Mouse (Mus musculus): Measurements from ENCODE around the gene Gtpbp6.
"Not testable (repeated sequence)": the region's sequence is repeated elsewhere in the genome, so short reads cannot be mapped to it uniquely, and the experiment has no call there.

Gene Gtpbp6

GRCm38 (mm10) chr5:110107581-110108304 is at the start of gene Gtpbp6:
TSS of gene Gtpbp6 (minus strand) at chr5:110108197.
- peak; percentile 96 for DNase-seq

- no peak for DNase-seq
These were observed 35.0 kb upstream of the Gtpbp6 start for GRCm38 (mm10) chr5:110143007-110143406.

GRCm38 (mm10) chr5:110142309-110142708 is 34.3 kb upstream of the Gtpbp6 start:
- DNase-seq, result peak; percentile 5

GRCm38 (mm10) chr5:110140424-110140823 is 32.4 kb upstream of the Gtpbp6 start:
- DNase-seq, result no peak

- DNase-seq, result no peak
These were observed 31.3 kb upstream of the Gtpbp6 start for GRCm38 (mm10) chr5:110139325-110139724.

GRCm38 (mm10) chr5:110137816-110138215 is 29.8 kb upstream of the Gtpbp6 start:
- no peak for DNase-seq

- DNase-seq, result no peak
These were observed 28.1 kb upstream of the Gtpbp6 start for GRCm38 (mm10) chr5:110136087-110136464.

GRCm38 (mm10) chr5:110135293-110136086 is 27.5 kb upstream of the Gtpbp6 start, which contains the start of gene Chfr:
TSS of gene Chfr (plus strand) at chr5:110135842.
- DNase-seq, result peak; percentile 99

DNA sequence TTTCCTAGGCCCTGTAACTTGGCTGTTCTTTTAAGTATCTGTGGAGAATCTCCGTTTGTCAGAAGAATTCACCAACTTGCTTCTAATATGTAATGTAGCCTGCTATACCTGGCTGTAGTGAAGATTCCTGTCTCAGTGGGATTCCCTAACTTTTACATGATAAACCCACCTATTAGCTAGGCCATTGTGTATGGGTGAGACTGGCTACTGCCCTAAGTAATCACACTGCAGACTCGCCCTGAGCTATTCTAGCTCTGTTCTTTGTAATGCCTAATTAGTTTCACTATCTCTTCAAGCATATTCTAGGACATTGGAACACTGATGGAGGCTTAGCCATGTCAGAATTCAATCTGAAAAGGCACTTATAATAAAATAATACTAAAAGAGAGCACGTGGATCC is 14.4 kb upstream of the Gtpbp6 start:
- DNase-seq, result not testable (repeated sequence)

- DNase-seq, result peak; percentile 91
These were observed 2.0 kb upstream of the Gtpbp6 start, which contains the start of gene Zfp605 for GRCm38 (mm10) chr5:110109991-110110441. TSS of gene Zfp605 (plus strand) at chr5:110110092.

- no peak for DNase-seq
These were observed 270 bp upstream of the Gtpbp6 start for GRCm38 (mm10) chr5:110108305-110108628.

- peak; percentile 55 for DNase-seq
These were observed 964 bp downstream of the Gtpbp6 start for GRCm38 (mm10) chr5:110106901-110107564.

DNA sequence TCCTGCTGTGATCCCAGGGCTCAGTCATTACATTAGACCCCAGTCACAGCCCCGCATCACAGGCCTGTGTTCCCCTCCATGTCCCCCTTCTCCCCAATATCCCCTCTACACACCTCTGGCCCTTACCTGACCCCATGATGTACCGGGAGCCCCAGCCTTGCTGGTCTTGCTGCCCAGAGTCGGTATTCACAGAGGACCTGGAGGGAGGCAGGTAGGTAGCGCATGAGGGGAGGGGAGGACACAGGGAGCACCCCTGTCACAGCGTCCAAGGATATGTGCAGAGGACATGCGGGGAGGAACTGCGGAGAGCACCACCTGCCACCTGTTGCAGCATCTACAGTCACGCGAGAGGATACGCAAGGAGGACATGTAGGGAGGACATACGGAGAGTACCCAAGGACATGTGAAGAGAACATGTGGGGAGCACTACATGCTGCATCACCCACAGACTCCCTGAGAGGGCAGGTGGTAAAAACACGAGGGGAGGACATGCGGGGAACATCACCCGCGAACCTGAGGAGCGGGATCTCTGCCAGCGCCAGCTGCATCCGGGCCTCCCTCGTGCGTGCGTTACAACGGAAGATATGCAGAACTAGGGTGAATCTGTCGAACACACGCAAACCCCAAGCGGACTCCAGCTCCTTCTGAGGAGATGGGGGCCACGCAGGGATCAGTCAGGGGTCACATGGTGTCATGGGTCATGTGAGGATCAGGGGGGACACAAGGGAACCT is 1.7 kb downstream of the Gtpbp6 start:
- DNase-seq, result no peak

DNA sequence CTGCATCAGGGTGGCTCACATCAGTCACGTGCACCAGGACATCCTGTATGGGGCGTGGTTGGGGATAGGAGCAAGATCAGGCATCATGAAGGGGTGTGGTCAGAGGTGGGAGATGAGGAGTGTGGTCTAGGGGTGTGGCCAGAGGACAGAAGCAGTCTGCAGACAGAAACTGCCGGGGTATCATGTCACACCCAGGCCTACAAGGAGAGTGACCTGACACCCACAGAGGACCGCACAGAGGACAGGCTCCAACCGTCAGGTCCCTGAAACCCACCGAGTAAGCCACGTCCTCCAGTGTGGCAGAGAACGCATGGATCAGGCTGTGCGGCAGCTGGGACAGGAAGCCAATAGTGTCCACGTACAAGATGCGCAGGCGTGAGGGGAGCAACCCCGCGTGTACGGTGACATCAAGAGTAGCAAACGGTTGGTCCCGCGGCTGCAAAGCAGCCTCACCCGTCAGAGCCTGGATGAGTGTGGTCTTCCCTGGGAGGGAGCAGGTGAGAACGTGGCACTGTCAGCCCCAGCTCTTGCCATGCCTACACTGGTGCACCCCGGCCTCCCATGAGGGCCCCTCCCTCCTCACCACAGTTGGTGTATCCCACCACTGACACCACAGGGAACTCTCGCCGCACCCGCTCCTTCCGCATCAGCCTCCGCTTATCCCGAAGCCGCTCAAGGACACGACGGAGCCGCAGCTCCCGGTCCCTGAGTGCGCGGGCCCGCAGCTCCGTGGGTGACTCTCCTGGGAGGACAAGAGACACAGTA is 3.2 kb downstream of the Gtpbp6 start:
- DNase-seq, result no peak

- no peak for DNase-seq
These were observed 3.9 kb downstream of the Gtpbp6 start for GRCm38 (mm10) chr5:110103901-110104615.

- DNase-seq, result no peak
These were observed 5.0 kb downstream of the Gtpbp6 start for GRCm38 (mm10) chr5:110102853-110103625.

GRCm38 (mm10) chr5:110102429-110102828 is 5.6 kb downstream of the Gtpbp6 start:
- no peak for DNase-seq

DNA sequence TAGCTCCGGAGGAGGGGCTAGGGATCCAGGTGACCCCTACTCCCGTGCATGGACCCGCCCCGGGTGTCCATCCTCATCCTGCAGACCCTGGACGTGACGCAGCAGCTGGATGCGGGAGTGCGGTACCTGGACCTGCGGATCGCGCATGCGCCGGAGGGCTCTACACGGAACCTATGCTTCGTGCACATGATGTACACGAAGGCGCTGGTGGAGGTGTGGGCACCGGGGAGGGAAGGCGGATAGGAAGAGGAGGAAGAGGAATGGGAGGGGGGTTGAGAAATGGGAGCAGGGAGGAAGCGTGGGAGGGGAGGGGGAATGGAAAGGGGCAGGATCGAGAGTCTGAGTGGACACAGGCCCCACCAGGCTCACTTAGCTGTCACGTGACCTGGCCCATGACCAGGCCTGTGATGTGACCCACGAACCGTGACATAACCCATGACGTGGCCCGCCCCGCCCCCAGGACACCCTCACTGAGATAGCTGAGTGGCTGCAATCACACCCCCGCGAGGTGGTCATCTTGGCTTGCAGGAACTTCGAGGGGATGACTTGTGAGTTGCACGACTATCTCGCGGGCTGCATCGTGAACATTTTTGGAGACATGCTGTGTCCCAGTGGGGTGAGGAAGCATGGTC is 6.2 kb downstream of the Gtpbp6 start:
- peak; percentile 55 for DNase-seq

GRCm38 (mm10) chr5:110100921-110101631 is 6.9 kb downstream of the Gtpbp6 start:
- peak; percentile 49 for DNase-seq
